Mouse (Mus musculus): ENCODE results near the gene Zcchc24. TPM values are rescaled to one million over a fixed set of nuclear protein-coding genes. Genes with fewer than 3 reads are reported as not detected.

Gene Zcchc24
- polyA plus RNA-seq, 1 experiment from 2014 or later: 11.9 TPM

DNA sequence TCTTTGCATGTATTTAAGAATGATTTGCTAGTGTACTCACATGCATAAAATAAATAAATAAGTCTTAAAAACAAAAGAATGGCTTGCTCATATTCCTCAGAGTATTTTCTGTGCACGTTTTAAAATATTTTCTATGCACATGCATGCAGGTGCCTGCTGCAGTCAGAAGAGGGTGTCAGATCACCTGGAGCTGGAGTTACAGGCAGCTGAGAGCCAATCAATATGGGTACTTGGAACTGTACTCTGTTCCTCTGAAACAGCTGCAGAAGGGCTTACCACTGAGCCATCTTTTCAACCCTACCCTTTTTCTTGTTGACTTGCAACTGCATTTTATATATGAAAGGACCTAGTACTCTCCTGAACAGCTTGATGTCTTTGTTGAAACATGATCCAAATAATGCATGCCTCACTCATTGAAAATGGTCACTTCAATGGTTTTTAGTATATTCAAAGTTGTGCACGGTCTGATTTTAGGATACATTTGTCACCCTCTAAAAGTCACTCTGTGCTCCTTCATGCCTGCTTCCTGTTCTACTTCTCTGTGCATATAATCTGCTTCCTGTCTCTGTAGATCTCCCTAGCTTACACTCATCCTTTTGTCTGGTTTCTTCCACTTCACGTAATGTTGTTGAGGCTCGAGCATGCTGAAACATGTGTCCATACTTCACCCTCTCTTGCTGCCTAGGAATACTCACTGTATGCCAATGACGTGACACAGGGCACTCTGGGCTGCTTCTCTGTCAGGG lies 47.7 kb downstream of the Zcchc24 start:
- no peak overlapping the region for H3K9ac ChIP-seq
- WGBS: 95% methylated on average over 5 of the region's 5 CpGs
- no peak overlapping the region for H3K4me2 ChIP-seq
- no peaks in the 10 kb centered on the region for H3K36me3 ChIP-seq
- H3K27me3 ChIP-seq: no peaks in the 10 kb centered on the region
- H3K9me3 ChIP-seq: no peaks in the 10 kb centered on the region
- peaks cover 34% of the 10 kb centered on the region for H3K4me1 ChIP-seq (replicated peaks)
- H3K27ac ChIP-seq: no peak overlapping the region
- no peak for ATAC-seq (ENCODE audit: low FRiP score)
- no peak overlapping the region for H3K4me3 ChIP-seq

DNA sequence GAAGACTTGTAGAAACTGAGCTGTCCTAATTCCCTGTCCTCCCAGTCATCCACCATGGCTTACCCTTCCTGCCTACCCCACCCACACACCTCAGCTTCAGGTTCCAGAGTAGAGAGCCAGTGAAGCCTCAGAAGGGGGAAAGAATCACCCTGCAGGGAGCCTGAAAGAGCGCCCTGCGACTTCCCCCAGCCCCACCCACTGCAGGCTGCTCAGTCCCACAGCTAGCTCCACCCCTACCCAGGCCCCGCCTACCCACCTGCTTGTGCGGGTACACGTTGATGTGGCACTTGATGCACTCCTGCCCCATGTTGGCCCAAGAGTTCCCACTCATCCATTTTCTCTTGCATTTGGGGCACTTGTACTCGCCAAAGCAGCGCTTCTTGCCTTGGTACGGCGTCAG lies 49.5 kb downstream of the Zcchc24 start:
- Histone ChIP-seq H3K9me3 (no peaks in the 10 kb centered on the region), H3K4me2 (no peak overlapping the region), H3K4me1 (replicated peaks) (peaks cover 17% of the 10 kb centered on the region), H3K27ac (no peak overlapping the region), H3K36me3 (no peaks in the 10 kb centered on the region), H3K9ac (no peak overlapping the region), H3K4me3 (no peak overlapping the region), H3K27me3 (no peaks in the 10 kb centered on the region)
- no peak for ATAC-seq (ENCODE audit: low FRiP score)
- 52% methylated on average over 9 of the region's 9 CpGs for WGBS

- Histone ChIP-seq H3K4me1 (replicated peaks) (peaks cover 15% of the 10 kb centered on the region), H3K27ac (no peak overlapping the region), H3K4me3 (no peak overlapping the region), H3K4me2 (no peak overlapping the region), H3K9ac (no peak overlapping the region), H3K9me3 (no peaks in the 10 kb centered on the region), H3K27me3 (no peaks in the 10 kb centered on the region), H3K36me3 (no peaks in the 10 kb centered on the region)
- no peak for ATAC-seq (ENCODE audit: low FRiP score)
- 0% methylated on average over 2 of the region's 2 CpGs for WGBS
Measured at GRCm38 (mm10) chr14:25718471-25718870, 50.4 kb downstream of the Zcchc24 start.

GRCm38 (mm10) chr14:25717718-25718117 lies 51.1 kb downstream of the Zcchc24 start:
- H3K4me2 ChIP-seq: no peak overlapping the region
- H3K9ac ChIP-seq: no peak overlapping the region
- ATAC-seq (ENCODE audit: low FRiP score): no peak
- no peaks in the 10 kb centered on the region for H3K27me3 ChIP-seq
- H3K4me3 ChIP-seq: no peak overlapping the region
- no peaks in the 10 kb centered on the region for H3K9me3 ChIP-seq
- peaks cover 15% of the 10 kb centered on the region for H3K4me1 ChIP-seq (replicated peaks)
- WGBS: 89% methylated on average over 8 of the region's 8 CpGs
- H3K27ac ChIP-seq: no peak overlapping the region
- no peaks in the 10 kb centered on the region for H3K36me3 ChIP-seq

- WGBS: 84% methylated on average over 1 of the region's 1 CpGs
- H3K27ac ChIP-seq: no peak overlapping the region
- no peak overlapping the region for H3K4me3 ChIP-seq
- H3K9ac ChIP-seq: no peak overlapping the region
- H3K4me1 ChIP-seq (replicated peaks): peaks cover 17% of the 10 kb centered on the region
- ATAC-seq (ENCODE audit: low FRiP score): no peak
- no peaks in the 10 kb centered on the region for H3K36me3 ChIP-seq
- no peaks in the 10 kb centered on the region for H3K9me3 ChIP-seq
- no peaks in the 10 kb centered on the region for H3K27me3 ChIP-seq
- no peak overlapping the region for H3K4me2 ChIP-seq
Measured at GRCm38 (mm10) chr14:25716528-25716927, 52.3 kb downstream of the Zcchc24 start.

DNA sequence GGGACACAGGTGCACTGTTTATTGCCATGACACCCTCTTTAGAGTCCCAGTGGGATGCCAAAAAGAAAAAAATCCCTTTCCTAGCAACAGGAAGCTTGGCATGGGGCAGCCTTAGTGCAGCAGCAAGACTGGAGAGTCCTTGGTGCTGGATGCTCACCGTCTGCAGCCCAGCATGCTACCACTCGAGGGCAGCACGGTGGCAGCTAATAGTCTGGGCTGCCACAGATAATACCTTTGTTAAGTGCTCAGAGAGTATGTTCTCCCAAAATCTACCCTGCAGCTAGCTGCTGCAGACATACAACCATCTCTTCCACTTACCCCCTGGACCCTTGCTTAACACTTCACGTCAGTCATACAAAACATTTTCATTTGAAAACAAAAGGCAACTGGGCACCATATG lies 55.4 kb downstream of the Zcchc24 start:
- ATAC-seq (ENCODE audit: low FRiP score): peak; percentile 55; the same call in 1 of the 2 replicates
- Histone ChIP-seq H3K9me3 (no peaks in the 10 kb centered on the region), H3K9ac (no peak overlapping the region), H3K4me3 (no peak overlapping the region), H3K36me3 (no peaks in the 10 kb centered on the region), H3K4me1 (replicated peaks) (peaks cover 36% of the 10 kb centered on the region), H3K4me2 (no peak overlapping the region), H3K27me3 (no peaks in the 10 kb centered on the region), H3K27ac (no peak overlapping the region)
- 13% methylated on average over 4 of the region's 4 CpGs for WGBS

- Histone ChIP-seq H3K9me3 (no peaks in the 10 kb centered on the region), H3K27me3 (no peaks in the 10 kb centered on the region), H3K9ac (no peak overlapping the region), H3K4me2 (no peak overlapping the region), H3K36me3 (no peaks in the 10 kb centered on the region), H3K4me3 (no peak overlapping the region), H3K4me1 (replicated peaks) (peaks cover 32% of the 10 kb centered on the region), H3K27ac (no peak overlapping the region; the same call in 1 of the 2 replicates)
- no peak for ATAC-seq (ENCODE audit: low FRiP score)
- WGBS: 66% methylated on average over 8 of the region's 8 CpGs
Measured at GRCm38 (mm10) chr14:25711602-25712001, 57.2 kb downstream of the Zcchc24 start.

DNA sequence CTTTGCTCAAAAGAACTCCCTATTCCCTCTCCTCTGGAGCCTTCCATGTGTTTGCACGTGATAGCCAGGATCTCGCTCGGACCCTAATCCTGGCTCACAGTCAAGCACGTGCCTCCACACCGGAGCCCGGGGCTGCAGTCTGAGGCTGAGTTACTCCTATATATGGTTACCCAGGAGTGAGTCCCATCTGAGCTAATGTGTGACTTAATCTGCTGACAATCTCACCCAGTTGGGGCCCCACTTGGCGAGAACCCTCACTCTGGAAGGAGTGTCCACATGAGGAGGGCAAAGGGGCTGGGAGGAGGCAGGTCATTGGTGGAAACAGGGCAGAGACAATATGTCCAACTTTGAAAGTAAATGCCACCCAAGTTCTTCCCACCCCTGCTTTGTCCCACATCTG lies 57.7 kb downstream of the Zcchc24 start:
- Histone ChIP-seq H3K4me1 (replicated peaks) (peaks cover 32% of the 10 kb centered on the region), H3K9ac (no peak overlapping the region), H3K4me2 (no peak overlapping the region), H3K27me3 (no peaks in the 10 kb centered on the region), H3K9me3 (no peaks in the 10 kb centered on the region), H3K36me3 (no peaks in the 10 kb centered on the region), H3K27ac (no peak overlapping the region), H3K4me3 (no peak overlapping the region)
- 73% methylated on average over 7 of the region's 7 CpGs for WGBS
- ATAC-seq (ENCODE audit: low FRiP score): no peak

GRCm38 (mm10) chr14:25710681-25711080 lies 58.2 kb downstream of the Zcchc24 start:
- peaks cover 32% of the 10 kb centered on the region for H3K4me1 ChIP-seq (replicated peaks)
- H3K4me2 ChIP-seq: no peak overlapping the region
- H3K36me3 ChIP-seq: no peaks in the 10 kb centered on the region
- H3K9me3 ChIP-seq: no peaks in the 10 kb centered on the region
- no peak overlapping the region for H3K4me3 ChIP-seq
- 79% methylated on average over 4 of the region's 4 CpGs for WGBS
- H3K9ac ChIP-seq: no peak overlapping the region
- ATAC-seq (ENCODE audit: low FRiP score): no peak
- no peak overlapping the region for H3K27ac ChIP-seq
- no peaks in the 10 kb centered on the region for H3K27me3 ChIP-seq

DNA sequence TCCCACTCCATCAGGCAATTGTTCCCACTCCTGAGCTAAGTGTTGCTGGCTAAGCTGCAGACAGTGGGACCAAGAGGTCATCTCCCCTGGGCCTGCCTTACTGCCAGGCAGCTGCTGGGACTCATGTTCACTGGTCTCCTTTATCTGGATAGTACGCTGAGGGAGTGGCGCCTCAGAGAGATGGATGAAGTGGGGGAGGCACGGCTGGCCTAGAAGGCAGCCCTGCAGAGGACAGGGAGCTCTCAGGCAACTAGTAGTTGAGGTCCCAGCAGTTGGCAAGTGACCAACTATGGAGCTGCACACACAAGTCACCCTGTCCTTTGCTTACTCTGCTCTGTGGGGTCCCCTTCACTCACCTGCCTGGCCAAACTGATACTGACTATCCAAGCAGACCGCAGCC lies 58.8 kb downstream of the Zcchc24 start:
- H3K27ac ChIP-seq: no peak overlapping the region
- H3K9ac ChIP-seq: no peak overlapping the region
- no peak overlapping the region for H3K4me2 ChIP-seq
- no peaks in the 10 kb centered on the region for H3K36me3 ChIP-seq
- no peaks in the 10 kb centered on the region for H3K9me3 ChIP-seq
- no peak overlapping the region for H3K4me3 ChIP-seq
- no peaks in the 10 kb centered on the region for H3K27me3 ChIP-seq
- ATAC-seq (ENCODE audit: low FRiP score): no peak
- H3K4me1 ChIP-seq (replicated peaks): peaks cover 32% of the 10 kb centered on the region
- 65% methylated on average over 4 of the region's 4 CpGs for WGBS

DNA sequence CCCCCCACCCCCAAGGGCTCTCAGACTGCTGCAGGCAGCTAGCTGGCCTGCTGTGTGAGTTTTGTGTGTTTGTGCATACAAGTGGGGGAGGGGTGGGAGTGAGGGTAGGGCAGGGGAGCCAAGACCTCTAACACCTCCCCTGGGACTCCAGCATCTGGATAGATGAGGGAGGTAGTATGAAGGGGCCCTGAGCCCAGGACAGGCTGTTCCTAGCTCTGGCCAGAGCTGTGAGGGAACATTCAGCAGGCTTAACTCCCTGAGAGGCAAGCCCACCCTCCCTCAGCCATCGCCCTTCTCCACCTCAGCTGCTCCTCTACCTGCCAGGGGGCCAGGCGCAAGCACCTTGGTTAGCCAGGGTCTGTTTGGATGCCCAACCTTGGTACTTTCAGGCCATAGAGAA lies 59.9 kb downstream of the Zcchc24 start:
- Histone ChIP-seq H3K4me1 (replicated peaks) (peaks cover 32% of the 10 kb centered on the region), H3K27me3 (no peaks in the 10 kb centered on the region), H3K4me3 (no peak overlapping the region), H3K36me3 (no peaks in the 10 kb centered on the region), H3K9me3 (no peaks in the 10 kb centered on the region), H3K27ac (no peak overlapping the region), H3K9ac (peak overlapping the region; percentile 19; the same call in 1 of the 2 replicates), H3K4me2 (no peak overlapping the region)
- 82% methylated on average over 2 of the region's 2 CpGs for WGBS
- ATAC-seq (ENCODE audit: low FRiP score): no peak

GRCm38 (mm10) chr14:25708451-25708850 lies 60.4 kb downstream of the Zcchc24 start:
- Histone ChIP-seq H3K36me3 (no peaks in the 10 kb centered on the region), H3K4me3 (no peak overlapping the region), H3K4me2 (no peak overlapping the region), H3K4me1 (replicated peaks) (peaks cover 32% of the 10 kb centered on the region), H3K27me3 (no peaks in the 10 kb centered on the region), H3K9ac (0 out of 2 replicates have a peak overlapping the region, but pooled peaks have one; percentile 19), H3K9me3 (no peaks in the 10 kb centered on the region), H3K27ac (no peak overlapping the region)
- WGBS: 75% methylated on average over 4 of the region's 4 CpGs
- no peak for ATAC-seq (ENCODE audit: low FRiP score)

- H3K9me3 ChIP-seq: no peaks in the 10 kb centered on the region
- H3K27ac ChIP-seq: no peak overlapping the region
- H3K27me3 ChIP-seq: no peaks in the 10 kb centered on the region
- 62% methylated on average over 5 of the region's 5 CpGs for WGBS
- peaks cover 32% of the 10 kb centered on the region for H3K4me1 ChIP-seq (replicated peaks)
- no peak overlapping the region for H3K9ac ChIP-seq
- no peaks in the 10 kb centered on the region for H3K36me3 ChIP-seq
- no peak overlapping the region for H3K4me2 ChIP-seq
- no peak overlapping the region for H3K4me3 ChIP-seq
- ATAC-seq (ENCODE audit: low FRiP score): no peak
Measured at GRCm38 (mm10) chr14:25707691-25708181, 61.1 kb downstream of the Zcchc24 start.
